Mouse (Mus musculus) embryonic facial prominence, embryonic 15.5 days (tissue): ENCODE measurements around the gene Speer4b. TPM values are rescaled to one million over a fixed set of nuclear protein-coding genes. Genes with fewer than 3 reads are reported as not detected.

Source experiments
- ATAC-seq: fragments of 200-750 bp; cut with Nextera tagmentation; 2 replicates; pipeline ENCODE4 v1.8.0; 2017; ENCODE audit warnings: low read depth, moderate TSS enrichment; ENCODE audit not compliant: insufficient number of reproducible peaks, low FRiP score, low TSS enrichment
- H3K27ac ChIP-seq: fragments of 300-500 bp; sonication (generic); replicated peaks from 2 replicates; pipeline ENCODE4 v1.5.1; 2015; ENCODE audit warnings: mild to moderate bottlenecking, inconsistent platforms
- H3K27me3 ChIP-seq: fragments of 300-500 bp; sonication (generic); 2 replicates; pipeline ENCODE4 v1.6.1; 2015; ENCODE audit warnings: inconsistent platforms
- H3K36me3 ChIP-seq: fragments of 300-500 bp; sonication (generic); 2 replicates; pipeline ENCODE4 v1.6.1; 2015; ENCODE audit warnings: mild to moderate bottlenecking, inconsistent platforms
- H3K4me1 ChIP-seq: fragments of 300-500 bp; sonication (generic); 2 replicates; pipeline ENCODE4 v1.6.1; 2015; ENCODE audit warnings: inconsistent platforms
- H3K4me2 ChIP-seq: fragments of 300-500 bp; sonication (generic); replicated peaks from 2 replicates; pipeline ENCODE4 v1.6.1; 2015; ENCODE audit warnings: mild to moderate bottlenecking, inconsistent platforms
- H3K4me3 ChIP-seq: fragments of 300-500 bp; sonication (generic); replicated peaks from 2 replicates; pipeline ENCODE4 v1.5.1; 2015; ENCODE audit warnings: mild to moderate bottlenecking, inconsistent platforms
- H3K9ac ChIP-seq: fragments of 300-500 bp; sonication (generic); 2 replicates; pipeline ENCODE4 v1.6.1; 2015; ENCODE audit warnings: inconsistent platforms
- H3K9me3 ChIP-seq: fragments of 300-500 bp; sonication (generic); replicated peaks from 2 replicates; pipeline ENCODE4 v1.6.1; 2016; ENCODE audit warnings: inconsistent platforms
- WGBS: fragments of 180-500 bp; shearing (Covaris S2); methylation state at CpG from one replicate; pipeline ENCODE4 v1.1.7; 2015; 5-methylcytosine and 5-hydroxymethylcytosine counted together
- polyA plus RNA-seq: library from polyadenylated mRNA; unstranded; fragments of >200 nt; fragmentation: Nextera tagmentation; extraction: Ambion mirVana; gene quantifications from 2 replicates; pipeline ENCODE4 v1.2.1, GENCODE M21; 2015

Gene Speer4b
- polyA plus RNA-seq, 1 experiment from 2014 or later: not detected

GRCm38 (mm10) chr5:27453201-27453845, 47.9 kb downstream of the Speer4b start:
- Histone ChIP-seq H3K4me2 (no peak overlapping the region), H3K27ac (no peak overlapping the region), H3K9ac (no peak overlapping the region), H3K4me1 (no peaks in the 10 kb centered on the region), H3K36me3 (no peaks in the 10 kb centered on the region), H3K4me3 (no peak overlapping the region), H3K9me3 (no peaks in the 10 kb centered on the region), H3K27me3 (no peaks in the 10 kb centered on the region)
- no peak for ATAC-seq
- WGBS: 43% methylated on average over 3 of the region's 3 CpGs
